Mouse (Mus musculus) forebrain, embryonic 12.5 days (tissue): ENCODE measurements at regions not wholly inside any gene's neighbourhood (a gene's known extent, or its start where the extent isn't known, plus 50 kb on each side); places are given as distances from the start of the nearest gene placed in this dataset.
A peak's percentile ranks its signal among the peaks of the same experiment; 100 is the strongest.

Experiments
- ATAC-seq: fragments of 200-750 bp; cut with Nextera tagmentation; 2 replicates; pipeline ENCODE4 v1.8.0; 2017; ENCODE audit warnings: moderate TSS enrichment; ENCODE audit not compliant: low FRiP score
- H3K27ac ChIP-seq: fragments of 300-500 bp; sonication (generic); 2 replicates; pipeline ENCODE4 v1.5.1; 2016; ENCODE audit warnings: mild to moderate bottlenecking
- H3K27me3 ChIP-seq: fragments of 300-500 bp; sonication (generic); 2 replicates; pipeline ENCODE4 v1.6.1; 2016; ENCODE audit warnings: mild to moderate bottlenecking
- H3K36me3 ChIP-seq: fragments of 300-500 bp; sonication (generic); replicated peaks from 2 replicates; pipeline ENCODE4 v1.6.1; 2016; ENCODE audit warnings: mild to moderate bottlenecking
- H3K4me1 ChIP-seq: fragments of 300-500 bp; sonication (generic); 2 replicates; pipeline ENCODE4 v1.6.1; 2016
- H3K4me2 ChIP-seq: fragments of 300-500 bp; sonication (generic); 2 replicates; pipeline ENCODE4 v1.6.1; 2016; ENCODE audit warnings: mild to moderate bottlenecking, moderate library complexity
- H3K4me3 ChIP-seq: fragments of 300-500 bp; sonication (generic); replicated peaks from 2 replicates; pipeline ENCODE4 v1.5.1; 2016; ENCODE audit warnings: mild to moderate bottlenecking
- H3K9ac ChIP-seq: fragments of 300-500 bp; sonication (generic); 2 replicates; pipeline ENCODE4 v1.6.1; 2016; ENCODE audit warnings: mild to moderate bottlenecking
- H3K9me3 ChIP-seq: fragments of 300-500 bp; sonication (generic); 2 replicates; pipeline ENCODE4 v1.6.1; 2016
- WGBS: fragments of 180-500 bp; shearing (Covaris S2); methylation state at CpG from one replicate; pipeline ENCODE4 v1.1.7; 2016; 5-methylcytosine and 5-hydroxymethylcytosine counted together

- Histone ChIP-seq H3K9me3 (no peaks in the 10 kb centered on the region), H3K4me1 (no peaks in the 10 kb centered on the region), H3K27ac (no peak overlapping the region), H3K4me3 (no peak overlapping the region), H3K36me3 (no peaks in the 10 kb centered on the region), H3K9ac (no peak overlapping the region), H3K27me3 (0 out of 2 replicates have a peak, but pooled peaks cover 2% of the 10 kb centered on the region), H3K4me2 (no peak overlapping the region)
- WGBS: 87% methylated on average over 3 of the region's 3 CpGs
- no peak for ATAC-seq
These were observed 137.0 kb upstream of the Irs2 start for GRCm38 (mm10) chr8:11145251-11145650.

- Histone ChIP-seq H3K4me2 (no peak overlapping the region), H3K4me3 (no peak overlapping the region), H3K36me3 (no peaks in the 10 kb centered on the region), H3K9me3 (no peaks in the 10 kb centered on the region), H3K27ac (no peak overlapping the region), H3K9ac (no peak overlapping the region), H3K27me3 (no peaks in the 10 kb centered on the region), H3K4me1 (no peaks in the 10 kb centered on the region)
- no peak for ATAC-seq
- 98% methylated on average over 1 of the region's 1 CpGs for WGBS
These were observed 132.3 kb upstream of the Irs2 start for GRCm38 (mm10) chr8:11140566-11140965.

GRCm38 (mm10) chr8:11139294-11139693, 131.0 kb upstream of the Irs2 start:
- Histone ChIP-seq H3K27ac (no peak overlapping the region), H3K9me3 (no peaks in the 10 kb centered on the region), H3K9ac (no peak overlapping the region), H3K4me3 (no peak overlapping the region), H3K27me3 (no peaks in the 10 kb centered on the region), H3K4me2 (no peak overlapping the region), H3K36me3 (no peaks in the 10 kb centered on the region), H3K4me1 (no peaks in the 10 kb centered on the region)
- no peak for ATAC-seq
- WGBS: 85% methylated on average over 2 of the region's 2 CpGs

GRCm38 (mm10) chr8:11138302-11139020, 130.2 kb upstream of the Irs2 start:
- WGBS: 97% methylated on average over 5 of the region's 5 CpGs
- ATAC-seq: no peak

GRCm38 (mm10) chr8:11136566-11136965, 128.3 kb upstream of the Irs2 start:
- 91% methylated on average over 4 of the region's 4 CpGs for WGBS
- Histone ChIP-seq H3K4me1 (no peaks in the 10 kb centered on the region), H3K9me3 (no peaks in the 10 kb centered on the region), H3K27ac (no peak overlapping the region), H3K27me3 (peaks cover 6% of the 10 kb centered on the region; the same call in 1 of the 2 replicates), H3K4me3 (no peak overlapping the region), H3K9ac (no peak overlapping the region), H3K4me2 (no peak overlapping the region), H3K36me3 (no peaks in the 10 kb centered on the region)
- ATAC-seq: no peak

More at GRCm38 (mm10) chr8:11138302-11139020, 130.2 kb upstream of the Irs2 start:
- no peak overlapping the region for H3K4me2 ChIP-seq
- no peaks in the 10 kb centered on the region for H3K9me3 ChIP-seq
- no peak overlapping the region for H3K27ac ChIP-seq
- H3K4me3 ChIP-seq: no peak overlapping the region
- H3K27me3 ChIP-seq: no peaks in the 10 kb centered on the region
- H3K4me1 ChIP-seq: no peaks in the 10 kb centered on the region
- H3K9ac ChIP-seq: no peak overlapping the region
- no peaks in the 10 kb centered on the region for H3K36me3 ChIP-seq

- Histone ChIP-seq H3K27ac (no peak overlapping the region), H3K4me1 (no peaks in the 10 kb centered on the region), H3K27me3 (peaks cover 6% of the 10 kb centered on the region; the same call in 1 of the 2 replicates), H3K9me3 (no peaks in the 10 kb centered on the region), H3K4me2 (no peak overlapping the region), H3K36me3 (no peaks in the 10 kb centered on the region), H3K9ac (no peak overlapping the region), H3K4me3 (no peak overlapping the region)
- ATAC-seq: no peak
- WGBS: 88% methylated on average over 11 of the region's 11 CpGs
These were observed 126.9 kb upstream of the Irs2 start for GRCm38 (mm10) chr8:11135135-11135534.

- no peak overlapping the region for H3K9ac ChIP-seq
- no peak overlapping the region for H3K4me2 ChIP-seq
- no peak overlapping the region for H3K27ac ChIP-seq
- ATAC-seq: no peak
- 92% methylated on average over 4 of the region's 4 CpGs for WGBS
- peaks cover 6% of the 10 kb centered on the region; the same call in 1 of the 2 replicates for H3K27me3 ChIP-seq
- no peak overlapping the region for H3K4me3 ChIP-seq
- no peaks in the 10 kb centered on the region for H3K4me1 ChIP-seq
- no peaks in the 10 kb centered on the region for H3K9me3 ChIP-seq
- no peaks in the 10 kb centered on the region for H3K36me3 ChIP-seq
These were observed 126.3 kb upstream of the Irs2 start for GRCm38 (mm10) chr8:11134562-11134961.

GRCm38 (mm10) chr8:11119030-11119634, 110.9 kb upstream of the Irs2 start:
- Histone ChIP-seq H3K9ac (no peak overlapping the region), H3K27me3 (peaks cover 85% of the 10 kb centered on the region), H3K27ac (no peak overlapping the region), H3K9me3 (no peaks in the 10 kb centered on the region), H3K4me1 (peaks cover 6% of the 10 kb centered on the region; the same call in 1 of the 2 replicates), H3K36me3 (no peaks in the 10 kb centered on the region), H3K4me3 (no peak overlapping the region), H3K4me2 (no peak overlapping the region)
- 38% methylated on average over 5 of the region's 5 CpGs for WGBS
- peak; percentile 79 for ATAC-seq

- Histone ChIP-seq H3K4me2 (no peak overlapping the region), H3K4me1 (peaks cover 6% of the 10 kb centered on the region; the same call in 1 of the 2 replicates), H3K27ac (no peak overlapping the region), H3K9me3 (no peaks in the 10 kb centered on the region), H3K4me3 (no peak overlapping the region), H3K9ac (no peak overlapping the region), H3K27me3 (peaks cover 79% of the 10 kb centered on the region), H3K36me3 (no peaks in the 10 kb centered on the region)
- 80% methylated on average over 5 of the region's 5 CpGs for WGBS
- no peak for ATAC-seq
These were observed 108.3 kb upstream of the Irs2 start for GRCm38 (mm10) chr8:11116534-11116933.

GRCm38 (mm10) chr8:11115210-11115609, 107.0 kb upstream of the Irs2 start:
- WGBS: 59% methylated on average over 6 of the region's 6 CpGs
- no peak overlapping the region for H3K27ac ChIP-seq
- no peak overlapping the region for H3K4me3 ChIP-seq
- H3K4me2 ChIP-seq: no peak overlapping the region
- no peak for ATAC-seq
- no peaks in the 10 kb centered on the region for H3K36me3 ChIP-seq
- H3K27me3 ChIP-seq: peaks cover 66% of the 10 kb centered on the region
- peaks cover 6% of the 10 kb centered on the region; the same call in 1 of the 2 replicates for H3K4me1 ChIP-seq
- H3K9me3 ChIP-seq: no peaks in the 10 kb centered on the region
- H3K9ac ChIP-seq: no peak overlapping the region

- no peak for ATAC-seq
- H3K36me3 ChIP-seq: no peaks in the 10 kb centered on the region
- peaks cover 63% of the 10 kb centered on the region for H3K27me3 ChIP-seq
- no peaks in the 10 kb centered on the region for H3K9me3 ChIP-seq
- H3K27ac ChIP-seq: no peak overlapping the region
- H3K9ac ChIP-seq: no peak overlapping the region
- no peak overlapping the region for H3K4me2 ChIP-seq
- 76% methylated on average over 8 of the region's 8 CpGs for WGBS
- H3K4me1 ChIP-seq: peaks cover 4% of the 10 kb centered on the region; the same call in 1 of the 2 replicates
- H3K4me3 ChIP-seq: no peak overlapping the region
These were observed 106.3 kb upstream of the Irs2 start for GRCm38 (mm10) chr8:11114531-11114930.

GRCm38 (mm10) chr8:11112908-11113532, 104.8 kb upstream of the Irs2 start:
- ATAC-seq: no peak
- H3K9ac ChIP-seq: no peak overlapping the region
- H3K9me3 ChIP-seq: no peaks in the 10 kb centered on the region
- no peaks in the 10 kb centered on the region for H3K4me1 ChIP-seq
- H3K4me3 ChIP-seq: no peak overlapping the region
- no peak overlapping the region for H3K4me2 ChIP-seq
- 80% methylated on average over 7 of the region's 7 CpGs for WGBS
- no peaks in the 10 kb centered on the region for H3K36me3 ChIP-seq
- H3K27me3 ChIP-seq: peaks cover 55% of the 10 kb centered on the region
- no peak overlapping the region for H3K27ac ChIP-seq
